Mouse (Mus musculus): ENCODE results near the gene Ptgds. TPM values are rescaled to one million over a fixed set of nuclear protein-coding genes. Genes with fewer than 3 reads are reported as not detected.

The Ptgds gene
- total RNA-seq, 2 experiments from 2014 or later: 1,632 to 2,529 TPM

GRCm38 (mm10) chr2:25479551-25480311, 9.9 kb upstream of the Ptgds start:
- H3K27ac ChIP-seq: peak overlapping the region; percentile 66
- TF ChIP-seq CTCF (IDR thresholded peaks at IDR 0.05): no peak
- intact Hi-C loops (cut with DNase I): loop anchor here (5.0 kb wide), 2 partner anchors 52 to 102 kb away; partner anchors contain the start of gene Abca2
- no peak for DNase-seq (ENCODE audit: extremely low spot score in 1 of 2, low spot score in 2 of 2)
- no peak overlapping the region for H3K4me3 ChIP-seq

- Histone ChIP-seq H3K27ac (peak overlapping the region; percentile 66), H3K4me3 (no peak overlapping the region)
- DNase-seq (ENCODE audit: extremely low spot score in 1 of 2, low spot score in 2 of 2): peak; percentile 46 to 57
- intact Hi-C loops (cut with DNase I): no loop called here
- TF ChIP-seq CTCF (IDR thresholded peaks at IDR 0.05): no peak
Observed at GRCm38 (mm10) chr2:25477967-25478675, 8.3 kb upstream of the Ptgds start.

GRCm38 (mm10) chr2:25477541-25477940, 7.7 kb upstream of the Ptgds start:
- intact Hi-C loops (cut with DNase I): no loop called here
- Histone ChIP-seq H3K4me3 (no peak overlapping the region), H3K27ac (peak overlapping the region; percentile 38)
- TF ChIP-seq CTCF (IDR thresholded peaks at IDR 0.05): no peak
- no peak for DNase-seq (ENCODE audit: extremely low spot score in 1 of 2, low spot score in 2 of 2)

GRCm38 (mm10) chr2:25472550-25472949, 2.7 kb upstream of the Ptgds start:
- Histone ChIP-seq H3K4me3 (no peak overlapping the region), H3K27ac (no peak overlapping the region)
- intact Hi-C loops (cut with DNase I): no loop called here
- TF ChIP-seq CTCF (IDR thresholded peaks at IDR 0.05): no peak
- DNase-seq (ENCODE audit: extremely low spot score in 1 of 2, low spot score in 2 of 2): no peak

GRCm38 (mm10) chr2:25468962-25469915, 607 bp downstream of the Ptgds start:
- no peak for TF ChIP-seq CTCF (IDR thresholded peaks at IDR 0.05)
- DNase-seq (ENCODE audit: extremely low spot score in 1 of 2, low spot score in 2 of 2): peak; percentile 35 to 49
- H3K4me3 ChIP-seq: no peak overlapping the region
- intact Hi-C loops (cut with DNase I): no loop called here
- peak overlapping the region; percentile 72 for H3K27ac ChIP-seq

- Histone ChIP-seq H3K27ac (no peak overlapping the region), H3K4me3 (no peak overlapping the region)
- no peak for DNase-seq (ENCODE audit: extremely low spot score in 1 of 2, low spot score in 2 of 2)
- no peak for TF ChIP-seq CTCF (IDR thresholded peaks at IDR 0.05)
- intact Hi-C loops (cut with DNase I): no loop called here
Observed at GRCm38 (mm10) chr2:25467606-25468303, 2.1 kb downstream of the Ptgds start.

- no peak for TF ChIP-seq CTCF (IDR thresholded peaks at IDR 0.05)
- intact Hi-C loops (cut with DNase I): no loop called here
- DNase-seq (ENCODE audit: extremely low spot score in 1 of 2, low spot score in 2 of 2): no peak
- H3K4me3 ChIP-seq: no peak overlapping the region
- no peak overlapping the region for H3K27ac ChIP-seq
Observed at GRCm38 (mm10) chr2:25465816-25466635, 3.8 kb downstream of the Ptgds start.

GRCm38 (mm10) chr2:25465256-25465655, 4.6 kb downstream of the Ptgds start:
- intact Hi-C loops (cut with DNase I): no loop called here
- no peak for DNase-seq (ENCODE audit: extremely low spot score in 1 of 2, low spot score in 2 of 2)
- TF ChIP-seq CTCF (IDR thresholded peaks at IDR 0.05): no peak
- no peak overlapping the region for H3K27ac ChIP-seq
- H3K4me3 ChIP-seq: no peak overlapping the region

- intact Hi-C loops (cut with DNase I): no loop called here
- no peak overlapping the region for H3K27ac ChIP-seq
Observed at GRCm38 (mm10) chr2:25463630-25464029, 6.2 kb downstream of the Ptgds start.

GRCm38 (mm10) chr2:25461407-25461806, 8.4 kb downstream of the Ptgds start:
- Histone ChIP-seq H3K4me3 (peak overlapping the region; percentile 93), H3K27ac (peak overlapping the region; percentile 88)
- DNase-seq (ENCODE audit: extremely low spot score in 1 of 2, low spot score in 2 of 2): no peak
- TF ChIP-seq CTCF (IDR thresholded peaks at IDR 0.05): no peak
- intact Hi-C loops (cut with DNase I): loop anchor here (2.0 kb wide), 2 partner anchors 33 to 39 kb away; partner anchors contain the start of genes Abca2, C8g and Fbxw5

More at GRCm38 (mm10) chr2:25463630-25464029, 6.2 kb downstream of the Ptgds start:
- TF ChIP-seq CTCF (IDR thresholded peaks at IDR 0.05): no peak
- no peak overlapping the region for H3K4me3 ChIP-seq
- no peak for DNase-seq (ENCODE audit: extremely low spot score in 1 of 2, low spot score in 2 of 2)
